Mouse (Mus musculus): ENCODE data around the gene N6amt1. TPM values are rescaled to one million over a fixed set of nuclear protein-coding genes. Genes with fewer than 3 reads are reported as not detected.

The N6amt1 gene
- polyA plus RNA-seq, 2 experiments = 5.4 to 5.5 TPM

- no peaks in the 10 kb centered on the region for H3K27me3 ChIP-seq (ENCODE audit: control insufficient read depth, insufficient read depth, low read length)
- DNase-seq (ENCODE audit: low read depth in 3 of 3, low spot score in 3 of 3) (no peak), ATAC-seq (ENCODE audit: insufficient read depth) (no peak)
- TF ChIP-seq CTCF (IDR thresholded peaks at IDR 0.05; ENCODE audit: low read depth) = no peak
- TF ChIP-seq EP300 (IDR thresholded peaks at IDR 0.05; ENCODE audit: low read depth) = no peak
- WGBS (ENCODE audit: insufficient replicate concordance) = 57% methylated on average over 3 of the region's 3 CpGs
- no peak overlapping the region for H3K4me3 ChIP-seq (ENCODE audit: insufficient read depth in 1 of 2, low read depth in 2 of 2, low read length in 2 of 2)
- no peak overlapping the region for H3K27ac ChIP-seq
- H3K4me1 ChIP-seq (replicated peaks; ENCODE audit: control insufficient read depth in 2 of 2, insufficient read depth in 2 of 2, low read length in 1 of 2) = no peaks in the 10 kb centered on the region
- H3K36me3 ChIP-seq (replicated peaks; ENCODE audit: control insufficient read depth, insufficient read depth, low read depth) = no peaks in the 10 kb centered on the region
- H3K9ac ChIP-seq (replicated peaks) = no peak overlapping the region
- no peak overlapping the region for H3K4me2 ChIP-seq (ENCODE audit: low read depth)
- no peaks in the 10 kb centered on the region for H3K9me3 ChIP-seq (ENCODE audit: control insufficient read depth, low read length)
Observed at GRCm38 (mm10) chr16:87329986-87330385, 24.0 kb upstream of the N6amt1 start.

DNA sequence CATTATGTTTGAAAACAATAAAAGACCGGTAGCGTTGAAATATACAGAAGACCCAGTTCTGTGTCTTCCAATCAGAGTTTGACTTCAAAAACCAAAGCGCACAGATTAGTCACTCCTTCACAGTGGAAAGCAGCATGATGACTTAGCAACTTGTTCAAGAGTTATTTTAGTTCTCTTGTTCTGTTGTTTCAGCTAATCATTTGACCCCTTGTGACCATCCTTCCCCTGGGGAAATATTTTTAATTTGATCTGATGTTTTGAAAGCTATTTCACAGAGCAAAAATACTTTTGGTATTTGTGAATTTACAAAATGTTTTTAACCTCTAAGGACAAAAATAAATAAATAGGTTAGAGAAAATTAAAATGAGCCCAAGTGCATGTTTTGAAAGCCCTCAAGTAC is 19.2 kb upstream of the N6amt1 start:
- Histone ChIP-seq H3K36me3 (replicated peaks; ENCODE audit: control insufficient read depth, insufficient read depth, low read depth) (no peaks in the 10 kb centered on the region), H3K4me2 (ENCODE audit: low read depth) (no peak overlapping the region), H3K27me3 (ENCODE audit: control insufficient read depth, insufficient read depth, low read length) (no peaks in the 10 kb centered on the region), H3K9me3 (ENCODE audit: control insufficient read depth, low read length) (no peaks in the 10 kb centered on the region), H3K4me1 (replicated peaks; ENCODE audit: control insufficient read depth in 2 of 2, insufficient read depth in 2 of 2, low read length in 1 of 2) (no peaks in the 10 kb centered on the region), H3K4me3 (ENCODE audit: insufficient read depth in 1 of 2, low read depth in 2 of 2, low read length in 2 of 2) (no peak overlapping the region), H3K9ac (replicated peaks) (no peak overlapping the region), H3K27ac (no peak overlapping the region)
- no peak for DNase-seq (ENCODE audit: low read depth in 3 of 3, low spot score in 3 of 3)
- TF ChIP-seq EP300 (IDR thresholded peaks at IDR 0.05; ENCODE audit: low read depth) = no peak
- no peak for TF ChIP-seq CTCF (IDR thresholded peaks at IDR 0.05; ENCODE audit: low read depth)
- ATAC-seq (ENCODE audit: insufficient read depth) = no peak
- WGBS (ENCODE audit: insufficient replicate concordance) = 72% methylated on average over 3 of the region's 3 CpGs

- H3K27me3 ChIP-seq (ENCODE audit: control insufficient read depth, insufficient read depth, low read length) = no peaks in the 10 kb centered on the region
- H3K9ac ChIP-seq (replicated peaks) = no peak overlapping the region
- H3K4me1 ChIP-seq (replicated peaks; ENCODE audit: control insufficient read depth in 2 of 2, insufficient read depth in 2 of 2, low read length in 1 of 2) = no peaks in the 10 kb centered on the region
- DNase-seq (ENCODE audit: low read depth in 3 of 3, low spot score in 3 of 3) (no peak), ATAC-seq (ENCODE audit: insufficient read depth) (no peak)
- no peaks in the 10 kb centered on the region for H3K36me3 ChIP-seq (replicated peaks; ENCODE audit: control insufficient read depth, insufficient read depth, low read depth)
- H3K4me2 ChIP-seq (ENCODE audit: low read depth) = no peak overlapping the region
- 63% methylated on average over 6 of the region's 6 CpGs for whole genome bisulfite sequencing (ENCODE audit: insufficient replicate concordance)
- no peak overlapping the region for H3K27ac ChIP-seq
- no peaks in the 10 kb centered on the region for H3K9me3 ChIP-seq (ENCODE audit: control insufficient read depth, low read length)
- TF ChIP-seq CTCF (IDR thresholded peaks at IDR 0.05; ENCODE audit: low read depth) (no peak), EP300 (IDR thresholded peaks at IDR 0.05; ENCODE audit: low read depth) (no peak)
- H3K4me3 ChIP-seq (ENCODE audit: insufficient read depth in 1 of 2, low read depth in 2 of 2, low read length in 2 of 2) = no peak overlapping the region
Observed at GRCm38 (mm10) chr16:87341043-87341572, 12.9 kb upstream of the N6amt1 start.

DNA sequence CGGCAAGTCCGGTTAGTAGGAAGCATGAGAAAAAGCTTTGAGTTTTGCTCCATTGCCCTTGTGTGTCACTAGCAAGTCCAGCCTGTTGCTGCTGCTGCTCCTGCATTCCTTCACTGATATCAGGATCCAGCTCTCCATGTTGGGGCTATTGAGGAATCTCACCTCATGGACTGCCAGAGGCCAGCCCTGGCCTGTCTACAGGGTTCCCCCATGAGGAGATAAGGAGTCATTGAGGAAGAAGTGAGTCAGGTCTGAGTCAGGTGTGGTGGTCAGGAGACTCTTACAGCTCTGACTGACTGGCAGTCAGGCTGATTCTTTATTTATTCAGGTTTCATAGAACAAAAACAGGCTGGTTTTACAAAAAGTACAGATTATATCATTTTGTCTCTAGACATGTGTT is 5.9 kb upstream of the N6amt1 start:
- WGBS (ENCODE audit: insufficient replicate concordance) = 78% methylated on average over 2 of the region's 2 CpGs
- Histone ChIP-seq H3K27ac (no peak overlapping the region), H3K4me1 (replicated peaks; ENCODE audit: control insufficient read depth in 2 of 2, insufficient read depth in 2 of 2, low read length in 1 of 2) (no peaks in the 10 kb centered on the region), H3K9ac (replicated peaks) (no peak overlapping the region), H3K4me3 (ENCODE audit: insufficient read depth in 1 of 2, low read depth in 2 of 2, low read length in 2 of 2) (no peak overlapping the region), H3K4me2 (ENCODE audit: low read depth) (no peak overlapping the region), H3K36me3 (replicated peaks; ENCODE audit: control insufficient read depth, insufficient read depth, low read depth) (no peaks in the 10 kb centered on the region), H3K9me3 (ENCODE audit: control insufficient read depth, low read length) (no peaks in the 10 kb centered on the region), H3K27me3 (ENCODE audit: control insufficient read depth, insufficient read depth, low read length) (no peaks in the 10 kb centered on the region)
- ATAC-seq (ENCODE audit: insufficient read depth) = no peak
- no peak for DNase-seq (ENCODE audit: low read depth in 3 of 3, low spot score in 3 of 3)
- TF ChIP-seq EP300 (IDR thresholded peaks at IDR 0.05; ENCODE audit: low read depth) (no peak), CTCF (IDR thresholded peaks at IDR 0.05; ENCODE audit: low read depth) (no peak)

GRCm38 (mm10) chr16:87351386-87352105 is 2.4 kb upstream of the N6amt1 start:
- 45% methylated on average over 5 of the region's 5 CpGs for WGBS (ENCODE audit: insufficient replicate concordance)
- ATAC-seq (ENCODE audit: insufficient read depth) = no peak
- no peak overlapping the region for H3K27ac ChIP-seq

More at GRCm38 (mm10) chr16:87351386-87352105, 2.4 kb upstream of the N6amt1 start:
- H3K4me1 ChIP-seq (replicated peaks; ENCODE audit: control insufficient read depth in 2 of 2, insufficient read depth in 2 of 2, low read length in 1 of 2) = peaks cover 3 to 6% of the 10 kb centered on the region in 2 experiments
- no peaks in the 10 kb centered on the region for H3K9me3 ChIP-seq (ENCODE audit: control insufficient read depth, low read length)
- no peak for DNase-seq (ENCODE audit: low read depth in 3 of 3, low spot score in 3 of 3)
- H3K4me3 ChIP-seq (ENCODE audit: insufficient read depth in 1 of 2, low read depth in 2 of 2, low read length in 2 of 2) = no peak overlapping the region
- no peak overlapping the region for H3K9ac ChIP-seq (replicated peaks)
- no peak overlapping the region for H3K4me2 ChIP-seq (ENCODE audit: low read depth)
- H3K36me3 ChIP-seq (replicated peaks; ENCODE audit: control insufficient read depth, insufficient read depth, low read depth) = no peaks in the 10 kb centered on the region
- no peak for TF ChIP-seq EP300 (IDR thresholded peaks at IDR 0.05; ENCODE audit: low read depth)
- no peak for TF ChIP-seq CTCF (IDR thresholded peaks at IDR 0.05; ENCODE audit: low read depth)
- no peaks in the 10 kb centered on the region for H3K27me3 ChIP-seq (ENCODE audit: control insufficient read depth, insufficient read depth, low read length)

All from liver, embryonic 14.5 days (tissue).